Mouse (Mus musculus) forebrain, embryonic 13.5 days (tissue): Measurements from ENCODE around the gene Pofut2. TPM values are rescaled to one million over a fixed set of nuclear protein-coding genes. Genes with fewer than 3 reads are reported as not detected.
A peak's percentile ranks its signal among the peaks of the same experiment; 100 is the strongest.

Experiments
- ATAC-seq: fragments of 200-750 bp; cut with Nextera tagmentation; 2 replicates; pipeline ENCODE4 v1.8.0; 2017
- H3K27ac ChIP-seq: fragments of 300-500 bp; sonication (generic); 2 replicates; pipeline ENCODE4 v1.5.1; 2015; ENCODE audit warnings: inconsistent platforms, mild to moderate bottlenecking, moderate library complexity
- H3K27me3 ChIP-seq: fragments of 300-500 bp; sonication (generic); 2 replicates; pipeline ENCODE4 v1.6.1; 2015; ENCODE audit warnings: mild to moderate bottlenecking, inconsistent platforms
- H3K36me3 ChIP-seq: fragments of 300-500 bp; sonication (generic); 2 replicates; pipeline ENCODE4 v1.6.1; 2015; ENCODE audit warnings: mild to moderate bottlenecking, inconsistent platforms; ENCODE audit not compliant: poor library complexity, severe bottlenecking
- H3K4me1 ChIP-seq: fragments of 300-500 bp; sonication (generic); 2 replicates; pipeline ENCODE4 v1.6.1; 2015; ENCODE audit warnings: inconsistent platforms
- H3K4me2 ChIP-seq: fragments of 300-500 bp; sonication (generic); 2 replicates; pipeline ENCODE4 v1.6.1; 2015; ENCODE audit warnings: inconsistent platforms, mild to moderate bottlenecking, moderate library complexity
- H3K4me3 ChIP-seq: fragments of 300-500 bp; sonication (generic); 2 replicates; pipeline ENCODE4 v1.5.1; 2015; ENCODE audit warnings: mild to moderate bottlenecking, inconsistent platforms
- H3K9ac ChIP-seq: fragments of 300-500 bp; sonication (generic); 2 replicates; pipeline ENCODE4 v1.6.1; 2015; ENCODE audit warnings: mild to moderate bottlenecking, inconsistent platforms
- H3K9me3 ChIP-seq: fragments of 300-500 bp; sonication (generic); replicated peaks from 2 replicates; pipeline ENCODE4 v1.6.1; 2016; ENCODE audit warnings: inconsistent platforms
- WGBS: fragments of 180-500 bp; shearing (Covaris S2); methylation state at CpG from one replicate; pipeline ENCODE4 v1.1.7; 2015; 5-methylcytosine and 5-hydroxymethylcytosine counted together
- polyA plus RNA-seq: library from polyadenylated mRNA; unstranded; fragments of >200 nt; fragmentation: Nextera tagmentation; extraction: Ambion mirVana; gene quantifications from 2 replicates; pipeline ENCODE4 v1.2.1, GENCODE M21; 2015

Gene Pofut2
- polyA plus RNA-seq, 1 experiment from 2014 or later, result 46.6 TPM

DNA sequence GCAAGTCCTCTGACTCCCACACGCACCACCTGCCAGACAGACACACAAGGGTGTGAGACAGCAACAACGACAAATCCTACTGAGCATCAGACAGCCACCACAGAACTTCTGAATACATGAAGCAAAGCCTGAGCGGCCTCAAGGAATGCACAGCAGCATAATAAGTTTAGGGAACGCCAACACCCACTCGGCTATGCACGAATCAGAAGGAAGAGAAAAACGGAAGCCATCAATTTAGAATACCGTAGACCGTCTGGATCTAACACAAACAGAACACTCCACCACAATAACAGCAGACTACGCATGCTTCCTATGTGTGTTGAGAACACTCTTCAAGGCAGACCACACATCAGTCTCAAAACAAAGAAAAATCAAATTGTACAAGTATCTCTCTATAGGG is 50.0 kb downstream of the Pofut2 start:
- H3K27me3 ChIP-seq, result no peaks in the 10 kb centered on the region
- WGBS, result 83% methylated on average over 10 of the region's 10 CpGs
- no peaks in the 10 kb centered on the region for H3K9me3 ChIP-seq
- H3K4me1 ChIP-seq, result no peaks in the 10 kb centered on the region
- H3K9ac ChIP-seq, result no peak overlapping the region
- H3K36me3 ChIP-seq, result peaks cover 6% of the 10 kb centered on the region
- no peak overlapping the region for H3K4me2 ChIP-seq
- no peak overlapping the region for H3K27ac ChIP-seq
- no peak overlapping the region for H3K4me3 ChIP-seq
- ATAC-seq, result no peak

DNA sequence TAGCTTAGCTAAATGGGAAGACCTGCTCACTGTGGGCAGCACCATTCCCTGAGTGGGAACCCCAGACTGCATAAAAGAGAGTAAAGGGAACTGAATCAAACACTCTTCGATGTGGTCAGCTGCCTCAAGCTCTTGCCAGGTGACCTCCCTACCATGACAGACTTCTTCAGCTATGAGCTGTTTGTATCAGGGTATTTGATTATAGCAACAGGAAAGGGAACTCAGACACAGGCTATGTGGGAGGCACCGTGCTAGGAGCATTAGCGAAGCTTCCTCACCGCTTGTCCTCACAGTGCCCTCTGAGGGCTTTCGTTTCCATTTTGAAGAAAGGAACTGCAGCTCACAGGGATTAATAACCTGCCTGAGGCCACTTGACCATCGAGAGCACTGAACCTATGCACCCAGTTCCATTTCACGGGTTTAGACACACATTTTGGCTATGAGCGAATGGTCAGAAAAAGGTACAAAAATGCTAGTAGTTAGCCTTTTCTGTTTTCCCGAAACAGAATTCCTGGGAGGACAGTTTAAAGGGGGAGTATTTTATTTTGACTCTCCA is 55.8 kb downstream of the Pofut2 start:
- Histone ChIP-seq H3K27me3 (no peaks in the 10 kb centered on the region), H3K36me3 (peaks cover 6% of the 10 kb centered on the region), H3K4me3 (no peak overlapping the region), H3K9ac (no peak overlapping the region), H3K4me2 (no peak overlapping the region), H3K27ac (no peak overlapping the region), H3K4me1 (no peaks in the 10 kb centered on the region), H3K9me3 (no peaks in the 10 kb centered on the region)
- no peak for ATAC-seq
- 90% methylated on average over 9 of the region's 9 CpGs for WGBS

DNA sequence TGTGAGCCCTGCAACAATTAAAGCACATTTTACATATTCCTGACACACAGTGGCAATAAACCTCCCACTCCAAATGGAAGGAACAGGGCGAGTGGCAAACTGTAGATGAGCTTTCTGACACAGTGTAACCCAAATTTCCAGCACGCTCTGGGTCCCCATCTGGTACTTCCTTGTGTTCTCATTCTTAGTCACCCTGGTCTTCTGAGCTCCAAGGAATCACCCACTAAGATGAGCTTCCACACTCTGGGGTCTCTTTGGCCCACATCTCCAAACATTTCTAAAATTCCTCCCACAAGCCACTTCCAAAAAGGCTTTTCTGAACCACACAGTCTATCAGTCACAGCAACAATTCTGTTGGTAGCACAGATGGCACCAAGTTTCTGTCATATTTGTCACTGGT is 56.7 kb downstream of the Pofut2 start:
- H3K9me3 ChIP-seq, result no peaks in the 10 kb centered on the region
- no peak overlapping the region for H3K27ac ChIP-seq
- H3K9ac ChIP-seq, result no peak overlapping the region
- H3K4me1 ChIP-seq, result no peaks in the 10 kb centered on the region
- no peaks in the 10 kb centered on the region for H3K27me3 ChIP-seq
- ATAC-seq, result peak; percentile 41; the same call in 1 of the 2 replicates
- H3K4me2 ChIP-seq, result no peak overlapping the region
- whole genome bisulfite sequencing, result 81% methylated on average over 2 of the region's 2 CpGs
- H3K36me3 ChIP-seq, result peaks cover 4% of the 10 kb centered on the region
- no peak overlapping the region for H3K4me3 ChIP-seq

Other genes with a start within 250 kb of the Pofut2 start
- 28.0 and 33.7 TPM in 2 replicates for gene Slc19a1, start 227.0 kb upstream of the Pofut2 start, polyA plus RNA-seq
- gene Col18a1, start 92.7 kb upstream of the Pofut2 start, polyA plus RNA-seq, result 35.5 and 38.9 TPM in 2 replicates
- 7.9 and 8.8 TPM in 2 replicates for gene Adarb1, start 159.1 kb downstream of the Pofut2 start, polyA plus RNA-seq